Mouse (Mus musculus) stomach, embryonic 16.5 days (tissue): ENCODE data around the gene Ptx4. TPM values are rescaled to one million over a fixed set of nuclear protein-coding genes. Genes with fewer than 3 reads are reported as not detected.

Experiments
- ATAC-seq: fragments of 200-750 bp; cut with Nextera tagmentation; 2 replicates; pipeline ENCODE4 v1.8.0; 2017; ENCODE audit warnings: moderate number of reproducible peaks, moderate TSS enrichment; ENCODE audit not compliant: insufficient read depth, low FRiP score
- H3K27ac ChIP-seq: fragments of 300-500 bp; sonication (generic); 2 replicates; pipeline ENCODE4 v1.5.1; 2014; ENCODE audit warnings: low read length
- H3K27me3 ChIP-seq: fragments of 300-500 bp; sonication (generic); 2 replicates; pipeline ENCODE4 v1.6.1; 2014; ENCODE audit warnings: low read length, control low read depth, mixed read lengths; ENCODE audit not compliant: control insufficient read depth, insufficient read depth
- H3K36me3 ChIP-seq: fragments of 300-500 bp; sonication (generic); 2 replicates; pipeline ENCODE4 v1.6.1; 2014; ENCODE audit warnings: low read length; ENCODE audit not compliant: control insufficient read depth, insufficient read depth
- H3K4me1 ChIP-seq: fragments of 300-500 bp; sonication (generic); 2 replicates; pipeline ENCODE4 v1.6.1; 2014; ENCODE audit warnings: low read length, control low read depth, mixed read lengths; ENCODE audit not compliant: control insufficient read depth, insufficient read depth
- H3K4me2 ChIP-seq: fragments of 300-500 bp; sonication (generic); 2 replicates; pipeline ENCODE4 v1.6.1; 2014; ENCODE audit warnings: low read depth, low read length, mixed read lengths
- H3K4me3 ChIP-seq: fragments of 300-500 bp; sonication (generic); replicated peaks from 2 replicates; pipeline ENCODE4 v1.5.1; 2014; ENCODE audit warnings: mild to moderate bottlenecking, low read length
- H3K9ac ChIP-seq: fragments of 300-500 bp; sonication (generic); 2 replicates; pipeline ENCODE4 v1.6.1; 2014; ENCODE audit warnings: low read length
- H3K9me3 ChIP-seq: fragments of 300-500 bp; sonication (generic); replicated peaks from 2 replicates; pipeline ENCODE4 v1.6.1; 2016; ENCODE audit warnings: low read length, control low read depth; ENCODE audit not compliant: control insufficient read depth
- WGBS: fragments of 180-500 bp; shearing (Covaris S2); extraction: QIAGEN DNeasy Blood & Tissue Kit; methylation state at CpG from one replicate; pipeline ENCODE4 v1.1.7; 2014; 5-methylcytosine and 5-hydroxymethylcytosine counted together
- polyA plus RNA-seq: library from polyadenylated mRNA; unstranded; fragments of >200 nt; fragmentation: Nextera tagmentation; extraction: Ambion mirVana; gene quantifications from 2 replicates; pipeline ENCODE4 v1.2.1, GENCODE M21; 2015

Gene Ptx4
- polyA plus RNA-seq, 1 experiment from 2014 or later = 0.56 TPM

GRCm38 (mm10) chr17:25084835-25085385, 35.6 kb upstream of the Ptx4 start:
- WGBS = 70% methylated on average over 13 of the region's 13 CpGs
- Histone ChIP-seq H3K27me3 (no peaks in the 10 kb centered on the region), H3K27ac (peak overlapping the region; percentile 97), H3K4me1 (peaks cover 33% of the 10 kb centered on the region), H3K9me3 (no peaks in the 10 kb centered on the region), H3K36me3 (no peaks in the 10 kb centered on the region; the same call in 1 of the 2 replicates), H3K4me2 (no peak overlapping the region), H3K4me3 (no peak overlapping the region), H3K9ac (no peak overlapping the region)
- no peak for ATAC-seq

DNA sequence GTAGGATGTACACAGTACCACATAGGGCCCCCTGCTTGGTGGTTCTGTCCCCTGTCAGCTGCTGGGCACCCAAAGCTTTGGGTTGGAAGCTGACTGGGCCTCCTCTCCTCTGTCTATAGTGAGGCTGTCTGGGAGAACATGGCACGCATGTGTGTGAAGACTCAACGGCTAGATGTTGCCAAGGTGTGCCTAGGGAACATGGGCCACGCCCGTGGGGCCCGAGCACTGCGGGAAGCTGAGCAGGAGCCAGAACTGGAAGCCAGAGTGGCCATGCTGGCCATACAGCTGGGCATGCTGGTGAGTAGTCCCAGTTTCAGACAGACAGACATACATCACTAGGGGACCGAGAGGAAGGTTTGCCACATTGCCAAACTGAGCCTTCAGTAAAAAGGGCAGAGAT, 33.8 kb upstream of the Ptx4 start:
- 83% methylated on average over 7 of the region's 7 CpGs for WGBS
- H3K4me2 ChIP-seq = no peak overlapping the region
- H3K36me3 ChIP-seq = no peaks in the 10 kb centered on the region; the same call in 1 of the 2 replicates
- H3K27me3 ChIP-seq = no peaks in the 10 kb centered on the region
- H3K4me3 ChIP-seq = no peak overlapping the region
- no peak overlapping the region for H3K27ac ChIP-seq
- H3K4me1 ChIP-seq = peaks cover 27% of the 10 kb centered on the region
- no peak for ATAC-seq
- H3K9me3 ChIP-seq = no peaks in the 10 kb centered on the region
- H3K9ac ChIP-seq = no peak overlapping the region

GRCm38 (mm10) chr17:25089158-25089557, 31.4 kb upstream of the Ptx4 start:
- WGBS = 85% methylated on average over 10 of the region's 10 CpGs
- H3K36me3 ChIP-seq = no peaks in the 10 kb centered on the region; the same call in 1 of the 2 replicates
- peaks cover 7% of the 10 kb centered on the region; the same call in 1 of the 2 replicates for H3K4me1 ChIP-seq
- no peak overlapping the region for H3K27ac ChIP-seq
- H3K27me3 ChIP-seq = no peaks in the 10 kb centered on the region
- ATAC-seq = peak; percentile 59
- H3K9ac ChIP-seq = no peak overlapping the region
- no peak overlapping the region for H3K4me2 ChIP-seq
- no peak overlapping the region for H3K4me3 ChIP-seq
- H3K9me3 ChIP-seq = no peaks in the 10 kb centered on the region

- H3K4me2 ChIP-seq = no peak overlapping the region
- no peak overlapping the region for H3K27ac ChIP-seq
- ATAC-seq = no peak
- no peak overlapping the region for H3K4me3 ChIP-seq
- no peaks in the 10 kb centered on the region; the same call in 1 of the 2 replicates for H3K36me3 ChIP-seq
- no peaks in the 10 kb centered on the region for H3K4me1 ChIP-seq
- WGBS = 88% methylated on average over 10 of the region's 10 CpGs
- H3K27me3 ChIP-seq = no peaks in the 10 kb centered on the region
- H3K9me3 ChIP-seq = no peaks in the 10 kb centered on the region
- no peak overlapping the region for H3K9ac ChIP-seq
These were observed 30.1 kb upstream of the Ptx4 start for GRCm38 (mm10) chr17:25090450-25090849.

DNA sequence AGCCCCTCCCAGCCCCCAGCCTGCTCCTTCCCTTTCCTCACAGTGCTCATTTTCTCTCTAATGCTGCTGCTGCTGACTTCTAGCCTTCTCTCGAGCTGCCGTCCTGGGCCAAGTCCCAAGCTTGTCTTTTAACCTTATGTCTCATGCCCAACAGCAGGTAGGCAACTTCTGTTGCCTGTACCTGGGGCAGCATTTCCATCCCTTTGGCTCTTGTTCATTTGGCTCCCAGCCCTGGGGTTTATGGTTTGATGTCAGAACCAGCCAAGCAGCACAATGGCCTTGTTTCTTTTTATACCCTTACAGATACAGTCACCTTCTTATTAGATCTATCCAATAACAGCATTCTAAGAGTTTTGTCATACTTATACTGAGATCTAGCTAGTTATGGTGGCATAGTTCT, 24.3 kb upstream of the Ptx4 start:
- H3K4me1 ChIP-seq = no peaks in the 10 kb centered on the region
- no peak for ATAC-seq
- no peak overlapping the region for H3K4me3 ChIP-seq
- H3K4me2 ChIP-seq = no peak overlapping the region
- 90% methylated on average over 2 of the region's 2 CpGs for WGBS
- no peak overlapping the region for H3K9ac ChIP-seq
- no peak overlapping the region for H3K27ac ChIP-seq
- H3K36me3 ChIP-seq = peaks cover 5% of the 10 kb centered on the region; the same call in 1 of the 2 replicates
- H3K9me3 ChIP-seq = no peaks in the 10 kb centered on the region
- no peaks in the 10 kb centered on the region for H3K27me3 ChIP-seq

GRCm38 (mm10) chr17:25100052-25100451, 20.5 kb upstream of the Ptx4 start:
- Histone ChIP-seq H3K4me3 (no peak overlapping the region), H3K27me3 (no peaks in the 10 kb centered on the region), H3K27ac (no peak overlapping the region), H3K4me1 (no peaks in the 10 kb centered on the region), H3K4me2 (no peak overlapping the region), H3K9me3 (no peaks in the 10 kb centered on the region), H3K9ac (no peak overlapping the region), H3K36me3 (peaks cover 8% of the 10 kb centered on the region; the same call in 1 of the 2 replicates)
- 89% methylated on average over 6 of the region's 6 CpGs for WGBS
- no peak for ATAC-seq

DNA sequence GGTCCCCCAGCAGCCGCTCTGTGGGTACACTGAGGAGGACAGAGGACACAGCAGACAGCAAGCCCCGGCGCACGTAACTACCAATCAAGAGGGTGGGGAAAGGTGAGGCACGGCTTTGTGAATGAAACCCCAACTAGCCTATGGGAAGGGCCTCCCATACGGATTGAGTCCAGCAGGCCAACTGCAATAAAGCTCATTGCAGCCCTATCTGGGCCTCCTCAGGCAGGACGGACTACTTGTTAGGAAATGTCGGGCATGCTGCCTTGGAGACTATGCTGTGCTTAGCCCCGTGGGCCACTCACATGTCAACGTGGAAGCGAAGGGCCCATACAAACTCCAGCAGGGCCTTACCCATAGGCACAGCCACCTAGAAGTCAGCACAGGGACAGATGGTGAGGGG, 19.2 kb upstream of the Ptx4 start:
- Histone ChIP-seq H3K4me2 (no peak overlapping the region), H3K9ac (no peak overlapping the region), H3K9me3 (no peaks in the 10 kb centered on the region), H3K36me3 (peaks cover 16% of the 10 kb centered on the region), H3K27me3 (no peaks in the 10 kb centered on the region), H3K27ac (no peak overlapping the region), H3K4me3 (no peak overlapping the region), H3K4me1 (no peaks in the 10 kb centered on the region)
- no peak for ATAC-seq
- WGBS = 91% methylated on average over 11 of the region's 11 CpGs

GRCm38 (mm10) chr17:25107786-25108185, 12.8 kb upstream of the Ptx4 start:
- Histone ChIP-seq H3K4me3 (no peak overlapping the region), H3K36me3 (peaks cover 7% of the 10 kb centered on the region)
- 87% methylated on average over 7 of the region's 16 CpGs for WGBS

GRCm38 (mm10) chr17:25109578-25109977, 11.0 kb upstream of the Ptx4 start:
- WGBS = 73% methylated on average over 2 of the region's 2 CpGs
- H3K9me3 ChIP-seq = no peaks in the 10 kb centered on the region
- H3K4me2 ChIP-seq = no peak overlapping the region
- H3K27me3 ChIP-seq = no peaks in the 10 kb centered on the region
- peaks cover 1% of the 10 kb centered on the region for H3K4me1 ChIP-seq
- H3K4me3 ChIP-seq = no peak overlapping the region
- no peak overlapping the region for H3K27ac ChIP-seq
- H3K9ac ChIP-seq = no peak overlapping the region
- ATAC-seq = no peak; the same call in 1 of the 2 replicates
- peaks cover 7% of the 10 kb centered on the region for H3K36me3 ChIP-seq

More at GRCm38 (mm10) chr17:25107786-25108185, 12.8 kb upstream of the Ptx4 start:
- H3K27ac ChIP-seq = no peak overlapping the region
- H3K4me1 ChIP-seq = no peaks in the 10 kb centered on the region
- no peaks in the 10 kb centered on the region for H3K27me3 ChIP-seq
- H3K9ac ChIP-seq = no peak overlapping the region
- H3K4me2 ChIP-seq = no peak overlapping the region
- no peaks in the 10 kb centered on the region for H3K9me3 ChIP-seq
- no peak for ATAC-seq
